Mouse (Mus musculus) stomach, embryonic 15.5 days (tissue): ENCODE measurements around the gene Srl. TPM values are rescaled to one million over a fixed set of nuclear protein-coding genes. Genes with fewer than 3 reads are reported as not detected.
"Not testable (repeated sequence)": the region's sequence is repeated elsewhere in the genome, so short reads cannot be mapped to it uniquely, and the experiment has no call there.

Experiments used
- ATAC-seq: fragments of 200-750 bp; cut with Nextera tagmentation; 2 replicates; pipeline ENCODE4 v1.8.0; 2017; ENCODE audit warnings: low read depth, moderate number of reproducible peaks, moderate TSS enrichment; ENCODE audit not compliant: insufficient read depth, low FRiP score
- H3K27ac ChIP-seq: fragments of 300-500 bp; sonication (generic); 2 replicates; pipeline ENCODE4 v1.5.1; 2015; ENCODE audit warnings: mild to moderate bottlenecking, inconsistent platforms
- H3K27me3 ChIP-seq: fragments of 300-500 bp; sonication (generic); replicated peaks from 2 replicates; pipeline ENCODE4 v1.6.1; 2015; ENCODE audit warnings: inconsistent platforms
- H3K36me3 ChIP-seq: fragments of 300-500 bp; sonication (generic); 2 replicates; pipeline ENCODE4 v1.6.1; 2015; ENCODE audit warnings: inconsistent platforms
- H3K4me1 ChIP-seq: fragments of 300-500 bp; sonication (generic); 2 replicates; pipeline ENCODE4 v1.6.1; 2015; ENCODE audit warnings: inconsistent platforms
- H3K4me2 ChIP-seq: fragments of 300-500 bp; sonication (generic); 2 replicates; pipeline ENCODE4 v1.6.1; 2015; ENCODE audit warnings: mild to moderate bottlenecking, inconsistent platforms
- H3K4me3 ChIP-seq: fragments of 300-500 bp; sonication (generic); replicated peaks from 2 replicates; pipeline ENCODE4 v1.5.1; 2015; ENCODE audit warnings: inconsistent platforms
- H3K9ac ChIP-seq: fragments of 300-500 bp; sonication (generic); 2 replicates; pipeline ENCODE4 v1.6.1; 2015; ENCODE audit warnings: inconsistent platforms
- H3K9me3 ChIP-seq: fragments of 300-500 bp; sonication (generic); 2 replicates; pipeline ENCODE4 v1.6.1; 2016; ENCODE audit warnings: inconsistent platforms
- WGBS: fragments of 180-500 bp; shearing (Covaris S2); methylation state at CpG from one replicate; pipeline ENCODE4 v1.1.7; 2015; 5-methylcytosine and 5-hydroxymethylcytosine counted together
- polyA plus RNA-seq: library from polyadenylated mRNA; unstranded; fragments of >200 nt; fragmentation: Nextera tagmentation; extraction: Ambion mirVana; gene quantifications from 2 replicates; pipeline ENCODE4 v1.2.1, GENCODE M21; 2015

Gene Srl
- polyA plus RNA-seq, 1 experiment from 2014 or later, result 9.3 TPM

DNA sequence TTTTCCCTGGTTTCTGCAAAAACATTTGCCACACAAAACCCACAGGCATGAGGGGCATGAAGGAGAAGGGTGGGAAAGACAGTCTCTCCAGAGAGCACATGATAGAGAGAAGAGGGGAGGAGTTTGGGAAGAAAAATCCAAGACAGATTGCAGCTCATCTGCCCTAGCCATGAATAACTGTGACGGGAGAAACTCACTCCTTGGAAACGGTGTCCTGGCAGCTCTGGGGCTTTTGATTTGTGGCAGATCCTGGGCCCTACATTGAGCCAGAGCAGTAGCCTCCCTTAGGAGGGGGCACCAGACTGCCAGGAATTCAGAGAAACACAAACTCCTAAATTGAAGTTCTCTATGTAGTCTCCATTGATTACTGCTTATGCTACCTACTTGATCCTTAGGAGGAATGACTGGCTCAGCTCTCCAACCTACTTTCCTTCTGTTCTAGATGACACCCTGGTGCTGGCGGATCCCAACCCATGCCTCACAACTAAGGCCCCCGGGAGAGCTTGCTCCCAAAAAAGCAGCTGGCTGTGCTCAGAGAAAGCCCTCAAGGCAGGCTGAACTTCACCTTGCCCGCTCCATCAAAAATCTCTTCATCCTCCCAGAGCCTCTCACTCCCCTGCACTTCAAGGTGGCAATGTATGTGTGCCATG lies 60.9 kb downstream of the Srl start:
- no peak overlapping the region for H3K9ac ChIP-seq
- H3K36me3 ChIP-seq, result no peaks in the 10 kb centered on the region
- no peak overlapping the region for H3K4me2 ChIP-seq
- H3K4me1 ChIP-seq, result 0 out of 2 replicates have a peak, but pooled peaks cover under 1% of the 10 kb centered on the region
- H3K4me3 ChIP-seq, result no peak overlapping the region
- no peak for ATAC-seq
- no peaks in the 10 kb centered on the region for H3K27me3 ChIP-seq
- WGBS, result 77% methylated on average over 5 of the region's 5 CpGs
- no peak overlapping the region for H3K27ac ChIP-seq
- H3K9me3 ChIP-seq, result no peaks in the 10 kb centered on the region

DNA sequence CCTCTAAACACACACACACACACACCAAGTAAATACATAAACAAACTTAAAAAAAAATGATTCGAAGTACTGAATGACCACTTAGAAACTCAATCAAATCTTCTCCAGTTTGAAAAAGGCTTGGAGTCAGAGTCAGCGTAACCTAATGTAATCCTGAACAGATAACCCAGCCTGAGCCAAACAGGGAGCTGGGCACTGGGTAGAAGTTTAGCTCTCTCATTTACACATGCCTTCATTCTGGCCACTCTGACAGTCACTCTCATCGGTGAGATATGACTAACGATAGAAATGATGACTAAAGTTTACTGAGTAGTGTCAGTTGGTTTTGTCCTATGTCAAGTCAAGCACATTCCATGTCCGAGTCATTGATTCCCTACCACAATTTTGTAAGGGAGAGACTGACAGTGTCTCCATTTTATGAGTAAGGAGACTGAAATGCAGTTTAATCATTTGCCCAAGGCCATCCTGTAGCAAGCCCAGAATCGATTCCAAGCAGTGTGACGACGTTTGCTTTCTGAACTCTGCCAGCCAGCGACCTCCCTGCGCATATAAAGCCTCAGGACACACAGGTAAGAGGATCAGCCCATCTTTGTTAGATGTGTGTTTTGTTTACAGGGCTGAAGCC lies 63.9 kb downstream of the Srl start:
- ATAC-seq, result no peak
- no peak overlapping the region for H3K9ac ChIP-seq
- H3K4me3 ChIP-seq, result no peak overlapping the region
- H3K9me3 ChIP-seq, result no peaks in the 10 kb centered on the region
- no peak overlapping the region for H3K4me2 ChIP-seq
- no peaks in the 10 kb centered on the region for H3K27me3 ChIP-seq
- WGBS, result 74% methylated on average over 10 of the region's 10 CpGs
- 0 out of 2 replicates have a peak, but pooled peaks cover 8% of the 10 kb centered on the region for H3K4me1 ChIP-seq
- H3K36me3 ChIP-seq, result no peaks in the 10 kb centered on the region
- no peak overlapping the region for H3K27ac ChIP-seq

DNA sequence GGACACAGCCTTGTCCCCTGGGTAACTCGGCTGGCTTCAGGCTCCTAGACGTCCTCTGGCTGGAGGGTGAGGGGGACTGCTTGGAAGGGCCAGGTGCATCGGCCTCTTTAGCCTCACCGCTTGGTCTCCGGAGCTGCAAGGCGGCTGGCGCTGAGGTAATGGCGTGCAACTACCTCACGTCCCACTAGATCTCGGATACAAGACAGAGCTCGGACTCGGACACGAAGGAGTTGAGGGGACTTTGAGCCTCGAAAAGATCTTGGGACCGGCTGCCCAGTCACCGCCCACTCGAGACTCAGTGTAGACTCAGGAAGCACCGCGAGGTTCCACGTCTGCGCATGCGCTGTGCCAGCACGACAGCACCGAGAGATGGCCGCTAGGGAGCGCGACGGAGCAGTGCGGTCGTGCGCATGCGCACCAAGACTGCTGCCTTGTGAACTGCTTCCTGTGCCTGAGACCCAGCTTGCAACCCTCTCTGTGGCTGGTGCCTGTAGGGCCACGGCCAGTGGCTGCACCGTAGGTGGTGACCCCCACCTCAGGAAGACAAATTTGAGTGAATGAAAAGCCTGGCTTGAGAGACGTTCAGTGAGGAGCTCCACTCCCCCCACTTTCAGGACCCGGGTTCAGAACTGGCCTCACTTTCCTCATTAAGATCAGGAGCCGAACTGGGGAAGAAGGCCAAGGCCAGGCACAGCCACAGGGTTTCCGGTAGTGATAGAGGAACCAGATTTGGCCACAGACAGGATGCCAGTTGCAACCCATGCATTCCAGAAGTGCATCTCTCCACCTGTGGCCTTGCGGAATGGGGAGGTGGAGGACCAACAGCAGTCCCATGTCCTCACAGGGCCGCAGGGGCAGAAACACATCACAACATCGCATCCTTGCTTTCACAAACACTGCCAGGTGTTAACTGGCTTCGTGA lies 66.5 kb downstream of the Srl start:
- Histone ChIP-seq H3K36me3 (no peaks in the 10 kb centered on the region), H3K9ac (peak overlapping the region; percentile 63), H3K4me2 (peak overlapping the region; percentile 78), H3K4me3 (peak overlapping the region; percentile 56), H3K27ac (peak overlapping the region; percentile 79), H3K9me3 (no peaks in the 10 kb centered on the region), H3K27me3 (no peaks in the 10 kb centered on the region), H3K4me1 (0 out of 2 replicates have a peak, but pooled peaks cover 10% of the 10 kb centered on the region)
- ATAC-seq, result peak; percentile 90
- 15% methylated on average over 42 of the region's 42 CpGs for WGBS

DNA sequence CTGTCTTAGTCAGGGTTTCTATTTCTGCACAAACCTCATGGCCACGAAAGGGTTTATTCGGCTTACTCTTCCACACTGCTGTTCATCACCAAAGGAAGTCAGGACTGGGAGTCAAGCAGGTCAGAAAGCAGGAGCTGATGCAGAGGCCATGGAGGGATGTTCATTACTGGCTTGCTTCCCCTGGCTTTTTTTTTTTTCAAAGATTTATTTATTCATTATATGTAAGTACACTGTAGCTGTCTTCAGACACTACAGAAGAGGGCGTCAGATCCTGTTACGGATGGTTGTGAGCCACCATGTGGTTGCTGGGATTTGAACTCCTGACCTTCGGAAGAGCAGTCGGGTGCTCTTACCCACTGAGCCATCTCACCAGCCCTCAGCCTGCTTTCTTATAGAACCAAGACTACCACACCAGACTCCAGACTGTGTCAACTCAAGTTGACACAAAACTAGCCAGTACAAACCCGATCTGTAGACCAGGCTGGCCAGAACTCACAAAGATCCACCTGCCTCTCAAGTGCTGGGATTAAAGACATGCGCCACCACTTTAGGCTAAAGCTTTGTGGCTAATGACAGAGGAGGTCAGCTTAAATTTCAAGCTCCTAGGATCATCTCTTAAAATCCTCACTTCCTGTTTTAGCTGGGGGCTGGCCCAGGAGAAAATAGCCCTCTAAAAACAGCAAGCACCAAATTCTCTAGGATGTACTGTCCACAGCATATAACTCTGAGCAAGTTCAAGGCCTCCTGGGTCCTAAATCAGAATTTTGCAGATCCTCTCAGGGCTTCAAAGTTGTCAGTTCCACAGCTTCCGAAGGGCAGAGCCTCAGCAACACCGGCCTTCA lies 67.4 kb downstream of the Srl start:
- not testable (repeated sequence) for ATAC-seq, H3K27me3 ChIP-seq, H3K36me3 ChIP-seq, H3K9me3 ChIP-seq, H3K4me1 ChIP-seq
- Histone ChIP-seq H3K4me2 (peak overlapping the region; percentile 78), H3K4me3 (peak overlapping the region; percentile 56), H3K9ac (peak overlapping the region; percentile 63), H3K27ac (peak overlapping the region; percentile 79)
- 67% methylated on average over 10 of the region's 10 CpGs for WGBS

DNA sequence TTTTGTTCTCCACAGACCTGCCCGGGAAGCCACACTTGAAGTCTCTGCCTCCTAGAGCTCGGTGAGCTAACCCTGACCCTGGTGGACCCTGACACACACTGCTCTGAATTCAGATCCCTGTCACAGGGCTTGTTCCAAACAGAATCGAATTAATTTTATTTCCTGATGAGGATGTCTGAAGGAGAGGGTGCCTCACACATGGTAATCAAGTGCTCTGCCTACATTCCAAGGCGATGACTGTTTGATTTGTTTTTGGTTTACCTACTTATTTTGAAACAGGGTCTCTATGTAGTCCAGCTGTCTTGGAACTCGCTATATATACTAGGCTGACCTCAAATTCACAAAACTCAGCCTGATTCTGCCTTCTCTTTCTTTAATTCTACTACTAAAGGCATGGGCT lies 68.4 kb downstream of the Srl start:
- Histone ChIP-seq H3K27ac (no peak overlapping the region), H3K4me2 (no peak overlapping the region), H3K9me3 (no peaks in the 10 kb centered on the region), H3K27me3 (no peaks in the 10 kb centered on the region), H3K4me3 (no peak overlapping the region), H3K36me3 (no peaks in the 10 kb centered on the region), H3K9ac (no peak overlapping the region), H3K4me1 (0 out of 2 replicates have a peak, but pooled peaks cover 10% of the 10 kb centered on the region)
- 75% methylated on average over 5 of the region's 5 CpGs for WGBS
- ATAC-seq, result no peak

DNA sequence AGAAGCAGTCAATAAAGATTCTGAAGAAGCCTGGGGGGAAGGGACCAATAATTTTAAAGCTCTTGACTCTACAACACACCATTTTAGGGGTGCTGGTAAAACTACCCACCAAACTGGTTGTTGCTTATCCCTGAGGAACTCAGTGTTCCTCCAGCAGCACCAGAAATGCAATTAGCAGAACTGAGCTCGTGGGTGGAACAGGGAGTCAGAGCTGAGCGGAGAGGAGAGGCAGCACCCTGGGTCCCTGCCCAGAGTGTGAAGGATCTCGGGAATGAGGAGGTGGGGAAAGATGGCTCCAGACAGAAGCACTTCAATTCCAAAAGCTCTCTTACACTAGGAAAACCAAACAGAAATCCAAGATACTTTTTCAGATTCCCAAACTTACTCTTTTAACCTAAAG lies 68.9 kb downstream of the Srl start:
- Histone ChIP-seq H3K27ac (no peak overlapping the region), H3K4me3 (no peak overlapping the region), H3K9me3 (no peaks in the 10 kb centered on the region), H3K9ac (no peak overlapping the region), H3K4me1 (0 out of 2 replicates have a peak, but pooled peaks cover 10% of the 10 kb centered on the region), H3K36me3 (no peaks in the 10 kb centered on the region), H3K4me2 (no peak overlapping the region), H3K27me3 (no peaks in the 10 kb centered on the region)
- no peak for ATAC-seq
- WGBS, result 40% methylated on average over 3 of the region's 3 CpGs

DNA sequence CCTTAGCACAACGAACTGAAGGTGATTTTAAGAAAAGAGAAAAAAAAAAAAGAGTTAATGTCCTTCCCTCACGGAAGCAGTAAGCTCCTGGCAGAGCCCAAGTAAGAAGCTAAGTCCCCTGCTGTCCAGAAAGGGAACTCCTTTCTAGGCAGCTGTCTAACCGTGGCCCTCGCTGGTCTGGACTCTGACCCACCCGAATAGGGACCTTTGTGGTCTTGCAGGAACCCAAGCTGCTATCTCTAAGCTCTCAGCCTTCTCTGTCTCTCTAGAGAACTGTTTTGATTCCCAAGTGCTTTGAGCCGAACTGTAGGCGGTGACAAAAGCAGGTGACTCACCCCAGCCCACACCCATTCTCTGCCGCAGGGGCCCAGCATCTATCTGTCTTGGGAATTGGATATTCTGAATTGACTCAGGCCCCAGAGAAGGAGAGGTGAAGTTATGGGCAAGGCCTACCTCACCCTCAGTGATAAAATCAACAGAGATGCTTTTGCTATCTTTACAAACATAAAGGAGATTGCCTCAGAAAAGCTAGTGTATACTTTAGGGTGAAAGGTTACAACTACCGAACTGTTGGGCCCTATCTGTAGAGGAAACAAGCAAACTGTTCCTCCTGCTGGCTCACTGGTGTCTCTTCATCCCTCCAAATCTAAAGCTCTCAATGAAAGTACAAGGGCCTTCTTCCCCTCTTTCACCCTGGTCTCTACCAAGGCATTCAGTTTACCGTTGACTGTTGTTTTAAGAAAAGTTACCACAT lies 71.8 kb downstream of the Srl start:
- H3K27me3 ChIP-seq, result no peaks in the 10 kb centered on the region
- no peak overlapping the region for H3K4me3 ChIP-seq
- 52% methylated on average over 10 of the region's 10 CpGs for WGBS
- H3K9me3 ChIP-seq, result no peaks in the 10 kb centered on the region
- H3K4me1 ChIP-seq, result 0 out of 2 replicates have a peak, but pooled peaks cover 3% of the 10 kb centered on the region
- no peaks in the 10 kb centered on the region for H3K36me3 ChIP-seq
- ATAC-seq, result peak; percentile 57
- H3K27ac ChIP-seq, result no peak overlapping the region
- no peak overlapping the region for H3K9ac ChIP-seq
- H3K4me2 ChIP-seq, result no peak overlapping the region

DNA sequence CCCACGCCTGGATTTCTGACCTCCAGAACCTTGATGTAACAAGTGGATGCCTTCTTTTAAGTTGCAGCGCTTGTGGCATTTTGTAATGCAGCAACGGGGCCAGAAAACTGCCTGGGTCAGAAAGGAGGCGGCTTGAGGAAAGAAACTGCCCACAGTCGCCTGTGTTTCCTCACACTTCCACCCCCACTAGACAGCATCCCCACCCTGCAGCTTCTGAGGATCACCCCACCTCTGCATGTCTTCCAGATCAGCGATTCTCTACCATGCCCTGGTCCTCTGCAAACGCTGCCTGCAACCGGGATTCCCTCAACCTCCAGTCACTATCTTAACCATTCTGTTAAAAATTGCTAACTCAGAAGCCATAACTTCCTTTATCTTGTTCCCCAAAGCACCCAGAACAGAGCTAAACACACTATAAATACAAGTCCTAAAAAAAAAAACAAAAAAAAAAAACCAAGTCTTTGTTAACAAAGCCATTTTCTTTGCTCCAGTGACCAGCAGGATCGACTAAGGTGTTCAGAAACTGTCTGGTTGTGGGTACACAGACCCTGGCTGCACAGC lies 77.0 kb downstream of the Srl start:
- H3K4me2 ChIP-seq, result no peak overlapping the region
- 65% methylated on average over 9 of the region's 9 CpGs for WGBS
- ATAC-seq, result no peak
- H3K4me1 ChIP-seq, result no peaks in the 10 kb centered on the region
- no peak overlapping the region for H3K27ac ChIP-seq
- H3K9me3 ChIP-seq, result no peaks in the 10 kb centered on the region
- no peaks in the 10 kb centered on the region for H3K27me3 ChIP-seq
- no peak overlapping the region for H3K9ac ChIP-seq
- H3K4me3 ChIP-seq, result no peak overlapping the region
- no peaks in the 10 kb centered on the region for H3K36me3 ChIP-seq

DNA sequence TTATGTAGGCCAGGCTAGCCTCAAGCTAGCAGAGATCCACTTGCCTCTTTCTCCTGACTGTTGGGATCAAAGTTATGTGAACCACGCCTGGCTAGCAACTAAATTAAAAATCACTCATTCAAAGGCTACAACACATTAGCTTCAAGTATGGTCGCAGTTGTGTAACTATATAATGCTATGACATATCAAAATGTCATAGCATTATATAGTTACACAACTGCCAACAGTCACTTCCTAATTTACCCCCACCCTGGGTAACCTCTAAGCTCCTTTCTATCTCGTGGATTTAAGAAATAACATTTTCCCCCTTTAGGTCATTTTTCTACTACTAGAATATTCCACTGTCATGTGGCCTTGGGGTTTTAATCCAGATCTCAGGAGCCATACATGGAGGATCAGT lies 83.7 kb downstream of the Srl start:
- H3K9me3 ChIP-seq, result no peaks in the 10 kb centered on the region
- WGBS, result 82% methylated on average over 3 of the region's 3 CpGs
- no peaks in the 10 kb centered on the region for H3K27me3 ChIP-seq
- H3K4me3 ChIP-seq, result no peak overlapping the region
- no peak for ATAC-seq
- no peak overlapping the region for H3K9ac ChIP-seq
- H3K4me2 ChIP-seq, result no peak overlapping the region
- no peak overlapping the region for H3K27ac ChIP-seq
- H3K36me3 ChIP-seq, result no peaks in the 10 kb centered on the region
- no peaks in the 10 kb centered on the region for H3K4me1 ChIP-seq

DNA sequence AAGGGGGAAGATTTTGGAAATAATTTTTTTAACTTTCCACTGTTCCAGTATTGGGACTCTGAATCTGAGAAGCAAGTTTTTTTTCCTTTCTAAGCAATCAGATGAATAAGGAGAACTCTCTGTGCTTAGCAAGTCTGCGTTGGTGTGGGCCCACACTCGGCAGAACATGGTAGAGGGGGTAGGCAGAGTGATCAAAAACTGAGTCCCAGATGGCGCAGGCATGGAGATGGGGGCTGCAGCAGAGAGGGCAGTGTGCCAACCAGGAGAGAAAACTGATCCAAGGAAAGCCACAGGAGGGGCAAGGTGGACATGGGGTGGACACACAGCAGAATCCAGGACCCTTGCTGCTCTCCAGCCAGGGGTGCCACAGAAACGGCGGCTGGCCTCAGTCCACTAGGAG lies 85.2 kb downstream of the Srl start:
- Histone ChIP-seq H3K4me2 (no peak overlapping the region), H3K27me3 (no peaks in the 10 kb centered on the region), H3K36me3 (no peaks in the 10 kb centered on the region), H3K4me3 (no peak overlapping the region), H3K4me1 (no peaks in the 10 kb centered on the region), H3K27ac (no peak overlapping the region), H3K9me3 (no peaks in the 10 kb centered on the region), H3K9ac (no peak overlapping the region)
- WGBS, result 77% methylated on average over 5 of the region's 5 CpGs
- ATAC-seq, result no peak

DNA sequence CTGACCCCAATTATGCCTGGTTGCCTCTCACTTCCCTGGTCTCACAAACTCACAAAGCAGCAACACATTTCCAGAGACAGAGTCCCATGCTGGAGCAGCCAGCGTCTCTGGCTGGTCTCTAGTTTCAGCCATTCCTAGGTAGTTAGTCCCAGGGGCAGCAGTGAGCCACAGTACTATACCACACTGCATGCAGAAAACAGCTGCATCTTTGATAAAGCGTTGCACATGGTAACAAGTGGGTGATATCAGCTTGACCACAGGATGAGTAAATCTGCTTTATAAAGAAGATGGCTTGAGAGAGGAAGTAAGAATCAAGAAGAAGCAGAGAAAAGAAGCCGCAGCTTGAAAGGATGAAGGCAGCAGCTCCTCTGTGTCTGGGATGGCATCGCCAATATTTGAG lies 85.9 kb downstream of the Srl start:
- H3K9ac ChIP-seq, result no peak overlapping the region
- H3K27ac ChIP-seq, result no peak overlapping the region
- no peak for ATAC-seq
- no peak overlapping the region for H3K4me2 ChIP-seq
- no peaks in the 10 kb centered on the region for H3K36me3 ChIP-seq
- no peaks in the 10 kb centered on the region for H3K9me3 ChIP-seq
- no peaks in the 10 kb centered on the region for H3K27me3 ChIP-seq
- WGBS, result 75% methylated on average over 4 of the region's 4 CpGs
- H3K4me1 ChIP-seq, result no peaks in the 10 kb centered on the region
- H3K4me3 ChIP-seq, result no peak overlapping the region
